Mouse (Mus musculus) left cerebral cortex, postnatal 4 days (tissue): ENCODE results near the gene Mrps5. TPM values are rescaled to one million over a fixed set of nuclear protein-coding genes. Genes with fewer than 3 reads are reported as not detected.
A peak's percentile ranks its signal among the peaks of the same experiment; 100 is the strongest.

Experiments used
- DNase-seq: peaks from one replicate; pipeline ENCODE4 v3.0.0-alpha.2; 2022
- intact Hi-C: fragments of 180-260 bp; cut with DNase I; formaldehyde crosslinking; loops from one replicate; pipeline ENCODE4 v1.15.1; 2025
- total RNA-seq, 2 experiments: library from RNA; stranded (reverse); gene quantifications; 2 replicates each; pipeline ENCODE4 v1.2.3; 2021

Mrps5 gene
- total RNA-seq, 2 experiments from 2014 or later: 106 TPM

- no peak for DNase-seq
- intact Hi-C loops: loop anchor here (10.0 kb wide), 2 partner anchors 143 to 233 kb away; no protein-coding TSS in a partner anchor
Observed at GRCm38 (mm10) chr2:127611386-127611785, 24.4 kb downstream of the Mrps5 start.

- no peak for DNase-seq
- intact Hi-C loops: loop anchor here (10.0 kb wide), 2 partner anchors 143 to 233 kb away; no protein-coding TSS in a partner anchor
Observed at GRCm38 (mm10) chr2:127612288-127612687, 25.3 kb downstream of the Mrps5 start.

- DNase-seq: no peak
- intact Hi-C loops: loop anchor here (10.0 kb wide), 2 partner anchors 135 to 225 kb away; no protein-coding TSS in a partner anchor
Observed at GRCm38 (mm10) chr2:127619311-127619710, 32.3 kb downstream of the Mrps5 start.

GRCm38 (mm10) chr2:127622065-127622464 lies 35.0 kb downstream of the Mrps5 start:
- DNase-seq: no peak
- intact Hi-C loops: no loop called here

GRCm38 (mm10) chr2:127624786-127625185 lies 37.8 kb downstream of the Mrps5 start:
- DNase-seq: no peak

GRCm38 (mm10) chr2:127625659-127626058 lies 38.6 kb downstream of the Mrps5 start:
- intact Hi-C loops: no loop called here
- DNase-seq: no peak

More at GRCm38 (mm10) chr2:127624786-127625185, 37.8 kb downstream of the Mrps5 start:
- intact Hi-C loops: no loop called here

GRCm38 (mm10) chr2:127627354-127627753 lies 40.3 kb downstream of the Mrps5 start:
- intact Hi-C loops: no loop called here
- DNase-seq: no peak

- intact Hi-C loops: no loop called here
- DNase-seq: peak; percentile 88
Observed at GRCm38 (mm10) chr2:127627990-127628570, 41.1 kb downstream of the Mrps5 start.

- DNase-seq: no peak
- intact Hi-C loops: no loop called here
Observed at GRCm38 (mm10) chr2:127632601-127633000, 45.6 kb downstream of the Mrps5 start.

GRCm38 (mm10) chr2:127635581-127635980 lies 48.6 kb downstream of the Mrps5 start:
- DNase-seq: no peak
- intact Hi-C loops: no loop called here

GRCm38 (mm10) chr2:127638973-127639372 lies 52.0 kb downstream of the Mrps5 start:
- intact Hi-C loops: no loop called here
- no peak for DNase-seq

GRCm38 (mm10) chr2:127643728-127644704 lies 57.0 kb downstream of the Mrps5 start:
- DNase-seq: no peak
- intact Hi-C loops: no loop called here

GRCm38 (mm10) chr2:127646875-127647274 lies 59.9 kb downstream of the Mrps5 start:
- intact Hi-C loops: no loop called here

GRCm38 (mm10) chr2:127648145-127648544 lies 61.1 kb downstream of the Mrps5 start:
- no peak for DNase-seq
- intact Hi-C loops: no loop called here

More at GRCm38 (mm10) chr2:127646875-127647274, 59.9 kb downstream of the Mrps5 start:
- DNase-seq: peak; percentile 22

- DNase-seq: no peak
- intact Hi-C loops: no loop called here
Observed at GRCm38 (mm10) chr2:127649921-127650320, 62.9 kb downstream of the Mrps5 start.

- intact Hi-C loops: no loop called here
- no peak for DNase-seq
Observed at GRCm38 (mm10) chr2:127651601-127652000, 64.6 kb downstream of the Mrps5 start.

- intact Hi-C loops: no loop called here
- no peak for DNase-seq
Observed at GRCm38 (mm10) chr2:127652335-127652734, 65.3 kb downstream of the Mrps5 start.

- no peak for DNase-seq
- intact Hi-C loops: no loop called here
Observed at GRCm38 (mm10) chr2:127652805-127653204, 65.8 kb downstream of the Mrps5 start.

- intact Hi-C loops: no loop called here
- DNase-seq: no peak
Observed at GRCm38 (mm10) chr2:127654786-127655185, 67.8 kb downstream of the Mrps5 start.

GRCm38 (mm10) chr2:127655419-127655818 lies 68.4 kb downstream of the Mrps5 start:
- DNase-seq: no peak
- intact Hi-C loops: no loop called here

- DNase-seq: peak; percentile 13
- intact Hi-C loops: no loop called here
Observed at GRCm38 (mm10) chr2:127656086-127656720, 69.2 kb downstream of the Mrps5 start, which contains the start of gene Mal. Gene Mal, minus strand, starts transcription at chr2:127656695.
